Mouse (Mus musculus): ENCODE data around the gene Bahcc1. TPM values are rescaled to one million over a fixed set of nuclear protein-coding genes. Genes with fewer than 3 reads are reported as not detected.

The Bahcc1 gene
- total RNA-seq, 1 experiment: 11.7 TPM

DNA sequence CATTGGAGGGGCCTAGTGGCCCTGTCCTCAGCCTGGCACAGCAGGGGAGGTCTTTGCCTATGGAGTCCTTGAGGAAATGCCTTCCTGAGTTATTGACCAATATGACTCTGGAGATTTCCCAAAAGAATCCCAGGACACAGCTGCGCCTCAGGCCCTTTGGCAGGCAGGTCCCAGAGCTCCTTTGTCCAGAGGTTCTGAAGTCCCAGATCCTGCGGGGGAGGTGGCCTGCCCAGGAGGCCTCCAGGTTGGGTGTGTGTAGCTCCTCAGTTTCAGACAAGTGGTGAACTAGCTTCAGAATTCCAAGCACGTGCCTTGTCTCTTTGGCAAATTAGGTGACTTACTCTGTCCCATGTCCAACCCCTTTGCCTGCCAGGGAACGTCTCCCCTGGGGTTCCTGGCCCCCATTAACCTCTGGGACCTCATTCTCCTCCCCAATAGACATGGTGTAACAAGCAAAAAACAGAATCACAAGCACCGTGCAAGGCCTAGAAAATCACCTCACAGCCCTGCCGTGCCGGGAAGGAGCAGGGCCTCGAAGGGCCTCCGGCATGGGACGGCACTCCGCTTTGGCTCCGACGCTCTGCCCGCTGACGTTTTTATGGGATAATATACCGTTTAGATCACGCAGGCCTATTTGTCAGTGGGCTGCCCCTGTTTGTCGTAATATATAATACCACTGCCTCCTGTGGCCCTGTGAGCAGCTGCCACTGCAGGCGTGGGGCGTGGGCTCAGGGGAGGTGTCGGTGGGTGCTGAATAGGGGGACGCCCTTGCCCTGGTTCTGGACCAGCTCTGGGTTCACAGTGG lies 10.2 kb downstream of the Bahcc1 start:
- Histone ChIP-seq H3K4me3 (ENCODE audit: insufficient read depth in 1 of 2, low read depth in 1 of 2, low read length in 2 of 2, poor library complexity in 1 of 2, severe bottlenecking in 1 of 2) (no peak overlapping the region), H3K9me3 (ENCODE audit: control insufficient read depth, insufficient read depth, low read depth, low read length) (no peaks in the 10 kb centered on the region), H3K9ac (ENCODE audit: insufficient read depth, low read depth, low read length, poor library complexity, severe bottlenecking) (no peak overlapping the region), H3K4me1 (ENCODE audit: control insufficient read depth in 2 of 2, insufficient read depth in 2 of 2, low read length in 2 of 2, poor library complexity in 1 of 2) (peaks cover 4 to 24% of the 10 kb centered on the region in 2 experiments; a peak in 3 of 4 replicates), H3K27ac (ENCODE audit: insufficient read depth, low read depth, low read length, poor library complexity, severe bottlenecking) (no peak overlapping the region), H3K36me3 (ENCODE audit: control insufficient read depth, insufficient read depth, low read length, poor library complexity, severe bottlenecking) (no peaks in the 10 kb centered on the region; the same call in 1 of the 2 replicates)
- DNase-seq (ENCODE audit: low read depth, low spot score): no peak
- TF ChIP-seq MAFK (IDR thresholded peaks at IDR 0.05; ENCODE audit: insufficient read depth, low read depth, low read length) (no peak), ZNF384 (IDR thresholded peaks at IDR 0.05; ENCODE audit: low read depth, low read length) (no peak), CHD2 (IDR thresholded peaks at IDR 0.05; ENCODE audit: low read depth, low read length) (no peak), HCFC1 (IDR thresholded peaks at IDR 0.05; ENCODE audit: borderline replicate concordance, insufficient read depth, low read length) (no peak), ZC3H11A (IDR thresholded peaks at IDR 0.05; ENCODE audit: borderline replicate concordance, low read depth, low read length) (no peak)
- in situ Hi-C loops (cut with MboI; ENCODE audit: low sequenced_read_pairs in 2 of 2, unreplicated experiment in 2 of 2): loop anchor here in 1 of 2 experiments (25.0 kb wide), 1 partner anchor 1156 kb away; the partner anchor contains the start of gene Cbx4

GRCm38 (mm10) chr11:120243531-120243820 lies 10.7 kb downstream of the Bahcc1 start:
- Histone ChIP-seq H3K9me3 (ENCODE audit: control insufficient read depth, insufficient read depth, low read depth, low read length) (no peaks in the 10 kb centered on the region), H3K4me3 (ENCODE audit: insufficient read depth in 1 of 2, low read depth in 1 of 2, low read length in 2 of 2, poor library complexity in 1 of 2, severe bottlenecking in 1 of 2) (no peak overlapping the region), H3K27ac (ENCODE audit: insufficient read depth, low read depth, low read length, poor library complexity, severe bottlenecking) (no peak overlapping the region), H3K36me3 (ENCODE audit: control insufficient read depth, insufficient read depth, low read length, poor library complexity, severe bottlenecking) (no peaks in the 10 kb centered on the region; the same call in 1 of the 2 replicates), H3K9ac (ENCODE audit: insufficient read depth, low read depth, low read length, poor library complexity, severe bottlenecking) (no peak overlapping the region), H3K4me1 (ENCODE audit: control insufficient read depth in 2 of 2, insufficient read depth in 2 of 2, low read length in 2 of 2, poor library complexity in 1 of 2) (peaks cover 4 to 26% of the 10 kb centered on the region in 2 experiments; a peak in 3 of 4 replicates)
- in situ Hi-C loops (cut with MboI; ENCODE audit: low sequenced_read_pairs in 2 of 2, unreplicated experiment in 2 of 2): loop anchor here in 1 of 2 experiments (25.0 kb wide), 1 partner anchor 1156 kb away; the partner anchor contains the start of gene Cbx4
- no peak for DNase-seq (ENCODE audit: low read depth, low spot score)
- TF ChIP-seq ZC3H11A (IDR thresholded peaks at IDR 0.05; ENCODE audit: borderline replicate concordance, low read depth, low read length) (no peak), CHD2 (IDR thresholded peaks at IDR 0.05; ENCODE audit: low read depth, low read length) (no peak), HCFC1 (IDR thresholded peaks at IDR 0.05; ENCODE audit: borderline replicate concordance, insufficient read depth, low read length) (no peak), ZNF384 (IDR thresholded peaks at IDR 0.05; ENCODE audit: low read depth, low read length) (no peak), MAFK (IDR thresholded peaks at IDR 0.05; ENCODE audit: insufficient read depth, low read depth, low read length) (no peak)

GRCm38 (mm10) chr11:120248160-120248793 lies 15.5 kb downstream of the Bahcc1 start:
- Histone ChIP-seq H3K27ac (ENCODE audit: insufficient read depth, low read depth, low read length, poor library complexity, severe bottlenecking) (no peak overlapping the region), H3K4me1 (ENCODE audit: control insufficient read depth in 2 of 2, insufficient read depth in 2 of 2, low read length in 2 of 2, poor library complexity in 1 of 2) (peaks cover 9 to 42% of the 10 kb centered on the region in 2 experiments; a peak in 3 of 4 replicates), H3K9ac (ENCODE audit: insufficient read depth, low read depth, low read length, poor library complexity, severe bottlenecking) (no peak overlapping the region), H3K9me3 (ENCODE audit: control insufficient read depth, insufficient read depth, low read depth, low read length) (no peaks in the 10 kb centered on the region), H3K36me3 (ENCODE audit: control insufficient read depth, insufficient read depth, low read length, poor library complexity, severe bottlenecking) (no peaks in the 10 kb centered on the region; the same call in 1 of the 2 replicates), H3K4me3 (ENCODE audit: insufficient read depth in 1 of 2, low read depth in 1 of 2, low read length in 2 of 2, poor library complexity in 1 of 2, severe bottlenecking in 1 of 2) (no peak overlapping the region)
- TF ChIP-seq MAFK (IDR thresholded peaks at IDR 0.05; ENCODE audit: insufficient read depth, low read depth, low read length) (no peak), CHD2 (IDR thresholded peaks at IDR 0.05; ENCODE audit: low read depth, low read length) (no peak), ZC3H11A (IDR thresholded peaks at IDR 0.05; ENCODE audit: borderline replicate concordance, low read depth, low read length) (no peak), HCFC1 (IDR thresholded peaks at IDR 0.05; ENCODE audit: borderline replicate concordance, insufficient read depth, low read length) (no peak), ZNF384 (IDR thresholded peaks at IDR 0.05; ENCODE audit: low read depth, low read length) (no peak)
- in situ Hi-C loops (cut with MboI; ENCODE audit: low sequenced_read_pairs in 2 of 2, unreplicated experiment in 2 of 2): loop anchor here in 1 of 2 experiments (25.0 kb wide), 1 partner anchor 1161 kb away; the partner anchor contains the start of gene Cbx4
- DNase-seq (ENCODE audit: low read depth, low spot score): no peak

DNA sequence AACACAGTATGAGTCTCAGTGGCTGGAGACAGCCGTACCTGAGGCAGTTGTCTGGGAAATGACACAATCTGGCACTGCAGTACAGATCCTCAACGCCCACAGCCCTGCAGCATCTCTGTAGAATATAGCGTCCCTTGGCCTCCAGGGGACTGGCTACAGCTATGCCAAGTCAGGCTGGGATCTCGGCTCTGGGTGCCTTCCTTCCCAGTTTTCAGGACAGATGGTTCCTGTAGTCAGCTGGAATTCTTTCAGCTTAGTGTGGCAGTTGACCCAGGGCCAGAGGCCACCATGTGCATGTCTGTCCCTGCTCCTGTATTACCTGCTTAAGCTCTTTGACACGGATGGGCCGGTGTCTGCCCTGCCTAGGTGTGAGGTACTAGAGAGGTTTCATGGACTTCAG lies 16.2 kb downstream of the Bahcc1 start:
- TF ChIP-seq ZC3H11A (IDR thresholded peaks at IDR 0.05; ENCODE audit: borderline replicate concordance, low read depth, low read length): no peak
- no peak for TF ChIP-seq MAFK (IDR thresholded peaks at IDR 0.05; ENCODE audit: insufficient read depth, low read depth, low read length)
- TF ChIP-seq ZNF384 (IDR thresholded peaks at IDR 0.05; ENCODE audit: low read depth, low read length): no peak
- no peak for TF ChIP-seq HCFC1 (IDR thresholded peaks at IDR 0.05; ENCODE audit: borderline replicate concordance, insufficient read depth, low read length)
- no peak for TF ChIP-seq CHD2 (IDR thresholded peaks at IDR 0.05; ENCODE audit: low read depth, low read length)
- in situ Hi-C loops (cut with MboI; ENCODE audit: low sequenced_read_pairs in 2 of 2, unreplicated experiment in 2 of 2): loop anchor here in 1 of 2 experiments (25.0 kb wide), 1 partner anchor 1162 kb away; the partner anchor contains the start of gene Cbx4
- Histone ChIP-seq H3K27ac (ENCODE audit: insufficient read depth, low read depth, low read length, poor library complexity, severe bottlenecking) (no peak overlapping the region), H3K4me3 (ENCODE audit: insufficient read depth in 1 of 2, low read depth in 1 of 2, low read length in 2 of 2, poor library complexity in 1 of 2, severe bottlenecking in 1 of 2) (no peak overlapping the region), H3K9me3 (ENCODE audit: control insufficient read depth, insufficient read depth, low read depth, low read length) (no peaks in the 10 kb centered on the region), H3K36me3 (ENCODE audit: control insufficient read depth, insufficient read depth, low read length, poor library complexity, severe bottlenecking) (no peaks in the 10 kb centered on the region; the same call in 1 of the 2 replicates), H3K4me1 (ENCODE audit: control insufficient read depth in 2 of 2, insufficient read depth in 2 of 2, low read length in 2 of 2, poor library complexity in 1 of 2) (peaks cover 11 to 46% of the 10 kb centered on the region in 2 experiments; a peak in 3 of 4 replicates), H3K9ac (ENCODE audit: insufficient read depth, low read depth, low read length, poor library complexity, severe bottlenecking) (no peak overlapping the region)
- DNase-seq (ENCODE audit: low read depth, low spot score): no peak

Data from ES-E14 (cell line).